Mouse (Mus musculus) frontal cortex, postnatal 36 days (tissue): ENCODE data around the gene Tanc1.

Source experiments
- DNase-seq, 2 experiments: peaks; one replicate each; pipeline ENCODE4 v3.0.0; 2022; ENCODE audit warnings: low spot score in 2 of 2

Tanc1 gene

GRCm38 (mm10) chr2:59681181-59681580 is 69.3 kb downstream of the Tanc1 start:
- DNase-seq, result no peak

GRCm38 (mm10) chr2:59684864-59685605 is 73.2 kb downstream of the Tanc1 start:
- no peak for DNase-seq

GRCm38 (mm10) chr2:59685606-59685950 is 73.7 kb downstream of the Tanc1 start:
- DNase-seq, result no peak

GRCm38 (mm10) chr2:59688261-59689104 is 76.6 kb downstream of the Tanc1 start:
- DNase-seq, result no peak

- DNase-seq, result no peak
Observed at GRCm38 (mm10) chr2:59691112-59691511, 79.3 kb downstream of the Tanc1 start.

- no peak for DNase-seq
Observed at GRCm38 (mm10) chr2:59693473-59693872, 81.6 kb downstream of the Tanc1 start.

- DNase-seq, result no peak
Observed at GRCm38 (mm10) chr2:59697123-59697522, 85.3 kb downstream of the Tanc1 start.

GRCm38 (mm10) chr2:59697722-59698634 is 86.1 kb downstream of the Tanc1 start:
- DNase-seq, result no peak

GRCm38 (mm10) chr2:59698635-59699300 is 86.9 kb downstream of the Tanc1 start:
- DNase-seq, result no peak

- DNase-seq, result no peak
Observed at GRCm38 (mm10) chr2:59699893-59700292, 88.1 kb downstream of the Tanc1 start.

- no peak for DNase-seq
Observed at GRCm38 (mm10) chr2:59705221-59705620, 93.4 kb downstream of the Tanc1 start.

- no peak for DNase-seq
Observed at GRCm38 (mm10) chr2:59706806-59707205, 95.0 kb downstream of the Tanc1 start.

GRCm38 (mm10) chr2:59707922-59708706 is 96.3 kb downstream of the Tanc1 start:
- no peak for DNase-seq

- DNase-seq, result no peak
Observed at GRCm38 (mm10) chr2:59710771-59711170, 98.9 kb downstream of the Tanc1 start.

GRCm38 (mm10) chr2:59711992-59712391 is 100.2 kb downstream of the Tanc1 start:
- no peak for DNase-seq

- DNase-seq, result no peak
Observed at GRCm38 (mm10) chr2:59712484-59712883, 100.6 kb downstream of the Tanc1 start.

- no peak for DNase-seq
Observed at GRCm38 (mm10) chr2:59713626-59714556, 102.0 kb downstream of the Tanc1 start.

GRCm38 (mm10) chr2:59714992-59715391 is 103.2 kb downstream of the Tanc1 start:
- DNase-seq, result no peak

GRCm38 (mm10) chr2:59716461-59716860 is 104.6 kb downstream of the Tanc1 start:
- no peak for DNase-seq
